Mouse (Mus musculus): Measurements from ENCODE around the gene Rnf212. TPM values are rescaled to one million over a fixed set of nuclear protein-coding genes. Genes with fewer than 3 reads are reported as not detected.
"Not testable (repeated sequence)": the region's sequence is repeated elsewhere in the genome, so short reads cannot be mapped to it uniquely, and the experiment has no call there.

Gene Rnf212
- total RNA-seq (2017), result not detected in 3 replicates

DNA sequence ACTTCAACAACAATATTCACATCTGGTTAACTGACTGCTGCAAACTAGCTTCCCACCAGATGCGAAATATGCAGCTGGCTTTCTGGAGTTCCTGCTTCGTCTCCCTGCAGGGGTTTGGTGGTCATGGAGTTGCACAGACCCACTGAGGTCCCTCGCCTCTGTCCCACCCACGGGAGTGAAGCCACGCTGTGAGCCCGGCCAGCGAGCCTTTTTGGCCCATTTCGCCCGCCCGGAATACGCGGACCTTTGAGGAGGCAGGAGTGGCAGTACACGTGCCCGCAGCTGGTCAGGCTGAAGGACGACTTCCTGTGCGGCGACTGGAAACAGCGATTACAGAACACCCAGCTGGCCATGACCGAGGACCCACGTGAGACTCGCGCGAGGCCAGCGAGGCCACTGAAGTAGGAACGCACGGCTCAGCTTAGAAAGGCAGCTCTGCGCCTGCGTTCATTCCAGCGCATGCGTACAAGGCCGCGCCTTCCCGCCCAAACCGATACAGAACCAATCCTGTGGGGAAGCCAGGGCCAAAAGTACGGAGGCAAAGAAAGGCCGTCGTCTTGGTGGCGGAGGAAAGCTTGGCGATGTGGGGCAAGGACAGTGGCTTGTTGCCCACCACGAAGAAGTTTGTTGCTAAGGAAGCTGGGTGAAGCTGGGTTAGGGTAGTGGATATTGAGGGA lies at the start of gene Rnf212:
Gene Rnf212, minus strand, starts transcription at position 353 of the 677 bp plus-strand sequence.
- ATAC-seq (replicated peaks; ENCODE audit: insufficient number of reproducible peaks, low FRiP score, low TSS enrichment, poor library complexity, severe bottlenecking), result no peak

DNA sequence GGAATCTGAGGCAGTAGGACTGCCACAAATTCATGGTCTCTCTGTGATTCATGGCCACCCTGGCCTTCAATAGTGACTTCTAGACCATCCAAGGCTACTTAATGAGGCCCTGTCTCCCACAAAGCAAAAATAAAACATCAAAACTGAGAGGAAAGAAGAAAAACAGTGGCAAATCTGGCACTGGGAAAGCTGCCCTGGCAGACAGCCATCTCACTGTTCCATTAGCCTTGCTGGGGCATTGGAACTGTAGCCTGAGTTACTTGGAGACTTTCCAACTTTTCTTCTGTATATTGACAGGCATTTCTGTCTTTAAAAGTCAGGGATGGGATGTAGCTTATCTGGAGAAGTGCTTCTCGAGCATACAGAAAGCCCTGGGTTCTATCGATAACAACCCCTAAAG lies 48.5 kb upstream of the Rnf212 start:
- no peak for ATAC-seq (replicated peaks; ENCODE audit: insufficient number of reproducible peaks, low FRiP score, low TSS enrichment, poor library complexity, severe bottlenecking)

DNA sequence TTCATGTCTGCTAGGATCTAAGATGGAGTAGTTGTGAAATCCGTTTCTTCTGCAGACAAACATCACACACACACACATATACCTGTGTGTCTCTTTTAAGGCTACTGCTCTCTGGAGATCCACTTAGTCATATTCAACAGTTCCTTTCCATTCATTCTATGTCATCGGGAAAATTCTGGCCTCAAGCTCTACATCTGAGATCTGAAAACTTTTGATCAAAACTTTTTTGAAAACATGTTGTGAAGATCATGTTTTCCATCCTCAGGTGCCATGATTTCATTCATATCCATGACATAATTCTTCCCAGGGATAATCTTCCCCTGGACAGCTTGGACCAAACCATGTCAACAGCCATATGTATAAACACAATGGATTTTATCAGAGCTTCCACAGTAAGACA lies 34.0 kb upstream of the Rnf212 start, which contains the start of gene Vmn2r8:
Gene Vmn2r8, minus strand, starts transcription at position 101 of the 400 bp plus-strand sequence.
- not testable (repeated sequence) for ATAC-seq (replicated peaks; ENCODE audit: insufficient number of reproducible peaks, low FRiP score, low TSS enrichment, poor library complexity, severe bottlenecking)

DNA sequence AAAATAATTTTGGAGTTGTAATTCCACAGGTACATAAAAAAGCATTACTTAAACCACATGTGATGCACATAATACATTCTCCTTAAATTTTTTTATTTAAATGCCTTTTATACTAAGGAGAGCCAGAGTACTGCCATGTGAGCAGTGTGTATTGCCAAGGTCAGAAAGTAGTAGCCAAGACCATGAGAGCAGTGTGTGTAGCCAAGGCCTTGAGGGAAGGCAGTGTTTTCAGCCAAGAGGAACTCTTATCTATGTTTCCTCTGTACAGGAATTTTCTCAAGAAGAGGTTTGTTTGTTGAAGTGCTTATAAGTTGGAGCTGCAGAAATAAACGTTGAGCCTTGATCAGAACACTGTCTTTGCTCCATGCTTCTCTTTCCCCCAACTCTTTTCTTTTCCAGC lies 28.9 kb upstream of the Rnf212 start:
- ATAC-seq (replicated peaks; ENCODE audit: insufficient number of reproducible peaks, low FRiP score, low TSS enrichment, poor library complexity, severe bottlenecking), result no peak

DNA sequence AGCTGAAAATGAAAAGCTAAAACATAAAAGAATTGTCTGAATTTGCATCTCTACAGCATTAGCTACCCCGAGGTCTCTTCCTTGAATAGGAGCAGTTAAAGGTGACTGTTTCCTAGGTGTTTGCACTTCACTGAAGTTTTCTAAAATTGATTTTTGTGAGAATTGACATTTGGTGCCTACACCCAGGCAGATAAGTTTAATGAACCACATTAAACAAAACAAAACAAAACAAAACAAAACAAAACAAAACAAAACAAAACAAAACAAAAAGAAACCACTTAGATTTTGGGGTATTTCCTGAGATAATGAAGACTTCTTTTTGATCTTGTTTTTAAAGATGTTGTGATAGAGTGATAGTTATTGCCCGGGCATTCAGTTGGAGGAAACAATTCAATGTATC lies 20.5 kb upstream of the Rnf212 start, which contains the start of gene Tmed11:
Gene Tmed11, minus strand, starts transcription at position 101 of the 400 bp plus-strand sequence.
- not testable (repeated sequence) for ATAC-seq (replicated peaks; ENCODE audit: insufficient number of reproducible peaks, low FRiP score, low TSS enrichment, poor library complexity, severe bottlenecking)

DNA sequence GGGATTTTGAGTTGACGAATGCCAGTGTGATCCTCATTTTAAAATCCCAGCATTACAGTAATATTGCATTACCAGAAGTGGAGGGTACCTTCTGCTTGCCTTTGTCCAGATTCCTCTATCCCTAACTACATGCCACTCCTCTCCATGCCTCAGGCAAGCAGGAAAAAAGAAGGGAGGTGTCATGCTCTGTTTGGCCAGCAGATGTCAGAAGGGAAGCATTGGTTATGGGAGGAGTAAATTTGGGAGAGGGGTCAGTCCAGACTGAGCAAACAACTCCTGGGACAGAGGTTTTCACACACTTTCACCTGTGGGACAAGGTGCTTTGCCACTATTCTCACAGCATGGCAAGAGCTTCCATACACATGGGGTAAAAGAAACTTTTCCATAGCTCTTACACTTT lies 15.6 kb upstream of the Rnf212 start:
- not testable (repeated sequence) for ATAC-seq (replicated peaks; ENCODE audit: insufficient number of reproducible peaks, low FRiP score, low TSS enrichment, poor library complexity, severe bottlenecking)

DNA sequence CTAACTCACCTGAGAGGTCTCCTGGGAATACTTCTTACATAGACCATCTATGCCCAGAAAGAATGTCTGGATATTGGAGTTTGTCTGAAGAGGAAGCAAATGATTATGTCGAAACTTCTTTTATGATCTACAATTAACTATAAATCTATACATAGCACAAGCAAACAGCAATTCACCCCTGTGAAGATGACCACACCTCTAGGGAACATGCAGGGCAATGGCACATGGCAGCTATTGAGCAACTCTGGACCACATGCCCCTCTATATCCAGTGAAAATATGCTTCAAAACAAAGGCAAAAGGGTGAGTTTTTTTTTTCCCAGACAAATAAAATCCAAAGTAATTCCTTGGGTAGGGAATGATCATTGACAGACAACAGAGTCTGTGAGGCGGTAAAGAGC lies 14.8 kb downstream of the Rnf212 start:
- no peak for ATAC-seq (replicated peaks; ENCODE audit: insufficient number of reproducible peaks, low FRiP score, low TSS enrichment, poor library complexity, severe bottlenecking)

DNA sequence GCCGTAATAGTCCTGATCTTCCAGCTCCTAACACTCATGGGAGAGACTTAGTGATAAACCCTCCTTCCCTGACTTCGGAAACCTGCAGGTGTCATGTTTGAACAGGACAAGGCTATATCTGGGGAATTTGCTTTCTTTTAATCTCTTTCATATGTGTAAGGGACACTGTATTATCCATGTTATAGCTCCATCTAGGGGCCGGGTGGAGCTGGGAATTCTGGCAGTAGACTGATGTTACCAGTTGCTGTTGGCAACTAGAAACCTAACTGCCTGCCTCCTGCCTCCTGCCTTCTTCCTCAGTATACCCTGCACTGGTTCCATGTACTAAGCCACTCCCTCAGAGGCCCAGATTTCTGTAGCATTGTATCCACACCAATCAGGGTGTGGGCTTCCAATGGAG lies 16.4 kb downstream of the Rnf212 start:
- no peak for ATAC-seq (replicated peaks; ENCODE audit: insufficient number of reproducible peaks, low FRiP score, low TSS enrichment, poor library complexity, severe bottlenecking)

DNA sequence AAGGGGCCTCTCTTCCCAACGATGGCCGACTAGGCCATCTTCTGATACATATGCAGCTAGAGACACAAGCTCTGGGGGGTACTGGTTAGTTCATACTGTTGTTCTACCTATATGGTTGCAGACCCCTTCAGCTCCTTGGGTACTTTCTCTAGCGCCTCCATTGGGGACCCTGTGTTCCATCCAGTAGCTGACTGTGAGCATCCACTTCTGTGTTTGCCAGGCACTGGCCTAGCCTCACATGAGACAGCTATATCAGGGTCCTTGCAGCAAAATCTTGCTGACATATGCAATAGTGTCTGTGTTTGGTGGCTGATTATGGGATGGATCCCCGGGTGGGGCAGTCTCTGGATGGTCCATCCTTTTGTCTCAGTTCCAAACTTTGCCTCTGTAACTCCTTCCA lies 23.5 kb downstream of the Rnf212 start:
- ATAC-seq (replicated peaks; ENCODE audit: insufficient number of reproducible peaks, low FRiP score, low TSS enrichment, poor library complexity, severe bottlenecking), result not testable (repeated sequence)

DNA sequence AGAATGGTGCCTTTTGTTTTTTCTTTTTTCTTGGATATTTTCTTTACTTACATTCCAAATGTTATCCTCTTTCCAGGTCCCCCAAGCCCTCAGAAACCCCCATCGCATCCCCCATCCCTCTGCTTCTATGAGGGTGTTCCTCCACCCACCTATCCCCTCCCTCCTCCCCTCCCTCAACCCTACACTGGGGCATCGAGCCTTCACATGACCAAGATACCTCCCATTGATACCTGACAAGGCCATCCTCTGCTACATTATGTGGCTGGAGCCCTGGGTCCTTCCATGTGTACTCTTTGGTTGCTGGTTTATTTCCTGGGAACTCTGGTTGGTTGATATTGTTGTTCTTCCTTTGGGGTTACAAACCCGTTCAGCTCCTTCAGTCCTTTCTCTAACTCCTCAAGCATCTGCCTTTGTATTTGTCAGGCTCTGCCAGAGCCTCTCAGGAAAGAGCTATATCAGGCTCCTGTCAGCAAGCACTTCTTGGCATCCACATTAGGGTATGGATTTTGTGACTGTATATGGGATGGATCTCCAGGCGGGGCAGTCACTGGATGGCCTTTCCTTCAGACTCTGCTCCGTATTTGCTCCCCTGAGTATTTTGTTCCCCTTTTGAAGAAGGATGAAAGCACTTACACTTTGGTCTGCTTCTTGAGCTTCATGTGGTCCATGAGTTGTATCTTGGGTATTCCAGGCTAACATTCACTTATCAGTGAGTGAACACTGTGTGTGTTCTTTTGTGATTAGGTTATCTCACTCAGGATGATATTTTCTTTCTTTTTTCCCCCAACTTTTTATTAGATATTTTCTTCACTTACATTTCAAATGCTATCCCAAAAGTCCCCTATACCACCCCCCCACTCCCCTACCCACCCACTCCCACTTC lies 24.2 kb downstream of the Rnf212 start:
- no peak for ATAC-seq (replicated peaks; ENCODE audit: insufficient number of reproducible peaks, low FRiP score, low TSS enrichment, poor library complexity, severe bottlenecking)

DNA sequence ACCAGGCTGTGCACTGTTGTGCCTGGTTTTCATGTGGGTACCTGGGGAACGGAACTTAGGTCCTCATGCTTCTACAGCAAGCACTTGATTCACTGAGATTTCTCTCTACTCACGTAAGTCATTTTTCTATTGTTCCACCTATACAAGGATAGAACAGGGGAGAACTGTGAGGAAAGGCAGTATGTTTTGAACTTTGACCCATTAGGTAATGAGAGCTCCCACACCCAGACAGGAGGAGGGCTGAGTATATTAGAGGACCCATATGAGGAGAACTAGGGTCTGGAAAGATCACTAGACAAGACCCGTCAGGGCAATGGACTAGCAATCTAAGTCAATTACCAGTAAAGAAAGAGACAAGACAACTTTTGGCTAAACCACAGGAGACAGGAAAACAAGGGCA lies 30.2 kb downstream of the Rnf212 start:
- no peak for ATAC-seq (replicated peaks; ENCODE audit: insufficient number of reproducible peaks, low FRiP score, low TSS enrichment, poor library complexity, severe bottlenecking)

DNA sequence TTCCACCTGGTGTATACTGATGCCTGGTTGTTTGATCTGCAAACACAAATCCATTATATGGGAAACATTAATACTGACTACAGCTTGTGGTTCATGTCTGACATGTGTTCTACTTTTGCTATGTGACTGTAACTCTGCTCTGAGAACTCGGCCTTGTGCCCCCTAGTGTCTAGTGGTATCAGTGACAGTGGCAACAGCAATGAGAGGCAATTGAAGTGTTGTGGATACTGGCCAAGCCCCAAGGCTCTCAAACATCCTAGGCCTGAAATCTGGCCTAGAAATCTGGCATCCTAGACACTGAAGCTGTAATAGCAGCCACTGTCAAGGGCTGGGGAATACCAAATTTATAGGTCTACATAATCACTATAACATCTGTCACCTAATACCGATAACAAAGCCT lies 30.9 kb downstream of the Rnf212 start:
- ATAC-seq (replicated peaks; ENCODE audit: insufficient number of reproducible peaks, low FRiP score, low TSS enrichment, poor library complexity, severe bottlenecking), result no peak

DNA sequence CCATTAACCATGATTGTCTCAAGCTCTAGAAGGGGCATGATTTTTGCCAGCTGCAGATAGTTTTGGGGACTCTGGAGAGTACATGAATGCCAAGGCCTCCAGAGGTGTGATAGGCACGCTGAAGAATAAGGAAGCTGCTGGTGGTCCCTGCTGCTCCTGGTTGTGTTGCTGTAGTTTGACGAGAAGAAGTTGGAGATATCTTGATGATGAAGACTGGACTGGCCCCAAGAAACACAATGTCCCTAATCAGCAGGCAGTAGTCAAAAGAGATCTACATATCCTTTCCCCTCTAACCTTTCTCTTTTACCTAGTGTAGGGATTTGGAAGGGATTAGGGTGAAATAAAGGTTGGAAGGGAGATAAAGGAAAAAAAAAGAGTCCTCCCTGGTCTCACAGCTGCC lies 32.2 kb downstream of the Rnf212 start:
- ATAC-seq (replicated peaks; ENCODE audit: insufficient number of reproducible peaks, low FRiP score, low TSS enrichment, poor library complexity, severe bottlenecking), result no peak

DNA sequence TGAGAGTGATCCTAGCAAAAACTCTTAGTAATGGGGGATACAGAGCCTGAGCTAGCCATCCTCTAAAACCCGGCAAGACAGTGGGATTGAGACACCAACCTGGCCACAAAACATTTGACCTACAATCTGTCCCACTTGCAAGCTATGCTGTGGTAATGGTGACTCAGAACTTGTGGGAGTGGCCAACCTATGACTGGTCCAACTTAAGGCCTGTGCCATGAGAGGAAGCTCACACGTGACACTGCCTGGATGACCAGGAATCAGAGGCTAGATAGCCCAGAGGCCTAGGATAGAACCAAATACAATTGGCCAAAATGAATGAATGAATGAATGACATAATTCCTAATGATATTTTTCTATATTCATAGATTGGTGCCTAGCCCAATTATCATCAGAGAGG lies 32.9 kb downstream of the Rnf212 start:
- no peak for ATAC-seq (replicated peaks; ENCODE audit: insufficient number of reproducible peaks, low FRiP score, low TSS enrichment, poor library complexity, severe bottlenecking)

DNA sequence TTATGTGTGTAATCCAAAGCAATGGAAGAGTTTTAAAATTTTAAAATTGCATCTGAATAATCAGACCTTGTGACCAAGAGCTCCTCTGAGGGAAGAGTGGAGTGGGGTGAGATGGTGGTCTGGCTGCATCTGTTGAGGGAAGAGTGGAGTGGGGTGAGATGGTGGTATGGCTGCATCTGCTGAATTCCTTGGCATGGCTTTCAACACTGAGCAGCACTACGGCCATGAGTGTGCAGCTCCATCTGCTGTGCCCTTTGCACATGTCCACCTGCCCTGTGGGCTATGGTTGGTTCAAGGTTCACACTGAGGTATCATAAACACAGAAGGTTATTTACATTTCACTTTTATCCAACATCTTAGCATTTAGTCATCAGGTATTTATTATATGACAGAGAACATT lies 47.4 kb downstream of the Rnf212 start:
- no peak for ATAC-seq (replicated peaks; ENCODE audit: insufficient number of reproducible peaks, low FRiP score, low TSS enrichment, poor library complexity, severe bottlenecking)

DNA sequence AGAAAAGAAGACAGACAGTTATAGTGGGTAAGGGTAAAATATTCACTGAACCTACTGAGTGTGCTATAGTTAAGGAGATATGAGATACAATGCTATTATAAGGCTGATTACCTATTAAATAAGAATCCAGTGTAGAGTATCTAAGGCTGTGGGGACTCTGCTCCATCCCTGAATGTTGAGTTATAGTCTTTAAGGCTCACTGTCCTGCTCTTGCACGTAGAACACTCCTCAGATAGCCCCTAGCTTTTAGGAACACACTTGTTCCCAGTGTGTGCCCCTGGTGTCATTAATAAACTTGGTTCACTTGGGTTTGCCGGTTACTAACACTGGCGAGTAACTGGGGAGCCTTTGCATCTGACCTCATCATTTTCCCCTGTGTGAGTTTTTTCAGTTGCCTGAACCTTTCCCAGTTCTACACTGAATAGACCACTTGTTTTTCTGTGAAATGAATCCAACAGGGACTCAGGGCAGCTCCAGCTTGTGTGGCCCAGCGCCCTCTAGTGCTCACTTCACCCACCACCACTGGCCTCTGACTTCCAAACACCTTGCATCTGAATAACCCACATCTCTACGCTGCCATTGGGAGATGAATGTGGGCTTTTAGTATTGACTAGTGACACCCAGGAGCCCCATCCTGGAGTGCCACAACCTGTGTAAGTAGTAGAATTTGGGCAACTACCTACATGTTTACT lies 48.1 kb downstream of the Rnf212 start:
- ATAC-seq (replicated peaks; ENCODE audit: insufficient number of reproducible peaks, low FRiP score, low TSS enrichment, poor library complexity, severe bottlenecking), result no peak; the same call in 1 of the 2 replicates

DNA sequence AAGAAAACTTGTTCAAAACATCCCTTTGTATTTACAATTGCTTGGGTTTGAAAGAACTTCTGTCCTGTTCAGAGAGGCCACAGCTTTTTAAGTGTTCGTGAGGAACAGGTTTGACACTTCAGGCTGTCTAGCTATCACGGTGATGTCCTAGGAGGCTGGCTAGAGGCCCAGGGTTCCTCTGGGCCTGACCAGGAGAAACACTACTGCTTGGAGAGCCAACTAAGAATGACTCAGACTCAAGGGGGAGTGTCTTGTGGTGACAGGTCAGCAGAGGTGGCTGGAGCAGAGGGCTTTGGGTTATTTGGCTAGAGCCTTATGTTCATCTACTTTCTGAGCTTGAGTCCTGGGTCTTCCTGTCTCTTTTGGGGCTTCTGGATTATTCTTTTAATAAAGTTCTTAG lies 50.8 kb downstream of the Rnf212 start:
- ATAC-seq (replicated peaks; ENCODE audit: insufficient number of reproducible peaks, low FRiP score, low TSS enrichment, poor library complexity, severe bottlenecking), result no peak

DNA sequence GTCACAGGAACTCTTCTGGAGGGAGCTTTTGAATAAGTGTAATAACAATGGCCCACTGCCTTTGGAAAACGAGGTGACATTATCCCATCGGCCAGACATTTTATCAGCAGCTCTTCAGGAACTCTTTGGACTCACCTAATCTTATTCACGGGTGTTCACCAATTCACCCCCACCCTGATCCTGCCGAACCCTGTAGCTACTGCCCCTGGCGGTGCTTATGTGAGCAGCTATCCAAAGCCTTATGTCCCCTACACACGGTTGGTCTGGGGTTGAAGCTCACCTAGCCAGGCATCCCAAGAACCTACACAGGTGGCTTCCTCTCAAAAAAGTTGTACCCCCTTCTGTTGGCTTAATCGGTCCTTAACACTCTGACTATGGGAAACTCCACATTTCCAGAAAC lies 55.0 kb downstream of the Rnf212 start:
- no peak for ATAC-seq (replicated peaks; ENCODE audit: insufficient number of reproducible peaks, low FRiP score, low TSS enrichment, poor library complexity, severe bottlenecking)

DNA sequence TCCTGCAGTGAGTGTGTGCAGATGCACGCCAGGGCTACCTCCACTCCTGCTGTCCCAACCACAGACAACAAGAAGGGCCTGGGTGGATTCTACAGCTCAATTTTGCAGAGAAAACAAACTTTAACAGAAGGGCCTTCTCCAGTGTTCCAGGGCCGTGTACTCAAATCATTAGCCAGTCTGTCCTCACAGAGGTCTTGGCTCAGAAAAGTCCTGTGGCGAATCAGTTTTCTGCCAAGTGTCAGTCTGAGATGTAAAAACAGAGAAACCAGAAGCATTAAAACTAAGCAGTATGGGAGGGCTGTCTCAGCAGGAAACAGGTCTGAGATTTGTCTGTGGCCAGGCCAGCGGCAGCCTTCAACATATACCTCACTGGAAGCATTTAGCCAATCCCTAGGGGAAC lies 56.7 kb downstream of the Rnf212 start:
- ATAC-seq (replicated peaks; ENCODE audit: insufficient number of reproducible peaks, low FRiP score, low TSS enrichment, poor library complexity, severe bottlenecking), result no peak
